Mouse (Mus musculus) liver, postnatal 0 days (tissue): ENCODE measurements around the gene Meiob.

Experiments used
- CTCF ChIP-seq: sonication (generic); IDR thresholded peaks from 2 replicates; pipeline ENCODE4 v1.5.1; 2016; ENCODE audit warnings: antibody characterized with exemption, low read depth
- EP300 ChIP-seq: IDR thresholded peaks from 2 replicates; pipeline ENCODE4 v1.6.1; 2016; ENCODE audit warnings: antibody characterized with exemption, low read depth, mild to moderate bottlenecking

GRCm38 (mm10) chr17:24841133-24841532 lies 37.0 kb downstream of the Meiob start:
- peak; percentile 83 for TF ChIP-seq CTCF
- no peak for TF ChIP-seq EP300
